Mouse (Mus musculus): Measurements from ENCODE around the gene Ifitm10.
"Not testable (repeated sequence)": the region's sequence is repeated elsewhere in the genome, so short reads cannot be mapped to it uniquely, and the experiment has no call there.

The Ifitm10 gene

GRCm38 (mm10) chr7:142368856-142369255, 4.7 kb downstream of the Ifitm10 start:
- no peak for DNase-seq (ENCODE audit: low spot score in 2 of 2)

- no peak for DNase-seq (ENCODE audit: low spot score in 2 of 2)
These were observed 10.4 kb downstream of the Ifitm10 start for GRCm38 (mm10) chr7:142363107-142363506.

DNA sequence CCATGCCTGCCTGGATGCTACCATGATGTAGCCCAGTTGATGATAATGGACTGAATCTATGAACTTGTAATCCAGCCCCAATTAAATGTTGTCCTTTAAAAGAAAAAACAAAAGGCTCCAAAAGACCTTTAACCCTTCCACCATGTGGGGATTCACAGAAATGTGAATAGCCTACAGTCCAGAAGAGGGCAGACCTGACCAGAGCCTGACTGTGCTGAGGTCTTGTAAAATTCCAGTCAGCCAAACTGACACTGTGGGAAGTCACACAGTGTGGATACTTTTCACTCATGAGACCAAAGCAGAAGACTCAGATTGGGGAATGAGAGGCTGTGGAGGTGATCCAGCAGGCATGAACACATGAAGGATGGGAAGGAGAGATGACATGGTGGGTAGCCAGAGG, 12.8 kb downstream of the Ifitm10 start:
- no peak for DNase-seq (ENCODE audit: low spot score in 2 of 2)

DNA sequence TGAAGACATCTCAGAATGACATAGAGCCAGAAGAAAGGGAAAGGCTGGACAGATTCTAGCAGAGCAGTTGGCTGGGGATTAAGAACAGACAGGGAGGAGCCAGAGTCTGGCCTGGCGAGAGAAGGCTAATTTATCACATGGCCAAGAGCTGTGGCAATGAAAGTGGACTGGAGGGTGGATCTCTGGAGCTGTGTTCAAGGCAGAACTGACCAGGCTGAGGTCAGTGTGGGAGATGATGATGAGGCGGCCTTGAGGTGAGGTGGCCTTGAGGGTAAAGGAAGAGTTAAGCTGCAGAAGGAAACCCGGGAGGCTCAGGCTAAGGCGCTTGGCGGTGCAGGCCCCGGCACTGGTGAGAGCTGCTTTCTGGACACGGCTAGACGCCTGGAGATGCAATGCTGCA, 14.4 kb downstream of the Ifitm10 start:
- no peak for DNase-seq (ENCODE audit: low spot score in 2 of 2)

DNA sequence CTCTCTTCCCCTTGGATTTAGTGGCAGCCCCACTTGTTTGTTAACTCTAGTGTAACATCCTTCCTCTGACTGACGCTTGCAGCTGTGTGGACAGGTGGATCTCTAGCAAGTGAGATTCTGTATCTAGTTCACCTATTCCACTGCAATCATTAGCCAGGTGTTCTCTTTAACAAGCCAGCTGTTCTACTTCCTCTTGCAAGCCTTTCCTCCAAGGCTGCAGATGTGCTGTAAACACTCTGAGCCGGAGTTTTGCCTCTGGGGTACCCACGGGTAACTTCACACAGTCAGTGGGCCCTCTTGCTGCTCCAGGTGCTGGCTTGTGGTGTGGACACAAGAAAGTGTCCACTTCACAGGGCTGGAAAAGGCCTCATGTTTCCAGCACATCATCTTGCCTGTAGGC, 16.0 kb downstream of the Ifitm10 start:
- DNase-seq (ENCODE audit: low spot score in 2 of 2) = no peak

DNA sequence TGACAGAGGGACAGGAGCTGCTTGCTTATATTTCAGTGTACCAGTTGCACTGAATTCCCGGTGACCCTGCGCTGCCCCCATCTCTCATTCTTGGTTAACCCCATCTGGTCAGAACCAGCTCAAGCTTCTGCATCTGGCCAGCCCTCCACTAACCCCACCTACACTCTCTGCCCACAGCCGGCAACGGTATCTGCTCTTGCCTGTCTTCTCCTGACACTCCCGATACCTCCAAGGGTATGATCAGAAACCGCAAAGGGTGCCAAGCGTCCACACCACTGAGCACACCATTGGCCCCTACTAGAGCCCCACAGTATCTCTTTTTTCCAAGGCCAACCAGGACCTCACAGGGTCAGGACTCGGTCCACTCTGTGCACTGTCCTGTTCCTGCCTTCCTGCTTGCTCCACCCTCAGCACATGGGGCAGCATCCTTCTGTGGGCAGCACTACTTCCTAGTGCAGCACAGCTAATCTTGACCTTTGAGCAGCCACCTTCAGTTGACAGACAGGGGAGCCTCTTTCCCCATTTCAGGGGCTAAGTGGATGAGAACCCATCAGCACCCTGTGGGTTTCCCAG, 18.8 kb downstream of the Ifitm10 start:
- no peak for DNase-seq (ENCODE audit: low spot score in 2 of 2)

DNA sequence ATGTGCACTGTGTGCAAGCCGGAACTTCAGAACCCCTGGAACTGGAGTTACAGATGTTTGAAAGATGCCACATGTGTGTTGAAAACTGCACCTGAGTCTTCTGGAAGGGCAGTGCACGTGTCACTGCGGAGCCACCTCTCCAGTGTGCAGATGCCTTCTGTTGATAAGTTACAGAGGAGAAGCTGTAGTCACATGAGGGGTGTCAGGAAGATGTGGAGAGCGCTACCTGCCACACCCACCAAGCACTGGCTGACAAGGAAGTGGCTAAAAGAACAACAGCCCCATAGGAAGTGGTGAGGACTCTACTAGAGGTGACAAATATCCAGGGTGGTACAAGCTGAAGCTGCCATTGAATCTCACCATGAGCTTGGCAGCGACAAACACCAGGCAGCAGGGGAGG, 19.7 kb downstream of the Ifitm10 start:
- DNase-seq (ENCODE audit: low spot score in 2 of 2) = no peak

GRCm38 (mm10) chr7:142351569-142351968, 22.0 kb downstream of the Ifitm10 start:
- DNase-seq (ENCODE audit: low spot score in 2 of 2) = no peak

DNA sequence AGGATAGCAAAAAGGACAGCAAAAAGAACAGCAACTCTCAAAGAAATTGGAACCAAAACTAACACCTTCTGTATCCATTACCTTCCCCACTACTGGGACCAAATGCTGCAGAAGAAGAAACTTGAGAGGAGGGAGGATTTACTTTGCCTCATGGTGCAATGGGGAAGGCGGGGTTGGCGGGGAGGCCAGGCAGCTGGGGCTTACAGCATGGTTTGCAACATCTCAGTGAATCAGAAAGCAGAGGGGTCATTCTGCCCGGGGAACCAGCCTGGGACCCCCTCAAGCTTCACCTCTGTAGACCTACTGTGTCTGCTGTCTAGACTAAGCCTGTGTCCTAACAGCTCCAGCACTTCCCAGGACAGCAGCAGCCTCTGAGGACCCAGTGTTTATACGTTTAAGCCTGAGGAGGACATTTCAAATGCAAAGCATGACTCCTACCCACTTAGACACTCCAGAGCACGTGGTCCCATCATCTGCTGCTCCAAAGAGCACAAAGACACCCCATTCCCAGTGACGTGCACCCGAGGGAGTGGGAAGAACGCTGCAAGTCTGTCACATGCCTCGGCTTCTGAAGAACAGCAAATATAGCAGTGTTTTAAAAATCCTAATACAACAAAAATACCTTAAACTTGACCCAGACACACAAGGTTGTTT, 24.1 kb downstream of the Ifitm10 start:
- DNase-seq (ENCODE audit: low spot score in 2 of 2) = peak; percentile 50 to 82

- no peak for DNase-seq (ENCODE audit: low spot score in 2 of 2)
These were observed 26.0 kb downstream of the Ifitm10 start for GRCm38 (mm10) chr7:142347542-142347941.

- no peak for DNase-seq (ENCODE audit: low spot score in 2 of 2)
These were observed 31.3 kb downstream of the Ifitm10 start for GRCm38 (mm10) chr7:142342247-142342640.

GRCm38 (mm10) chr7:142341564-142342246, 31.8 kb downstream of the Ifitm10 start:
- no peak for DNase-seq (ENCODE audit: low spot score in 2 of 2)

DNA sequence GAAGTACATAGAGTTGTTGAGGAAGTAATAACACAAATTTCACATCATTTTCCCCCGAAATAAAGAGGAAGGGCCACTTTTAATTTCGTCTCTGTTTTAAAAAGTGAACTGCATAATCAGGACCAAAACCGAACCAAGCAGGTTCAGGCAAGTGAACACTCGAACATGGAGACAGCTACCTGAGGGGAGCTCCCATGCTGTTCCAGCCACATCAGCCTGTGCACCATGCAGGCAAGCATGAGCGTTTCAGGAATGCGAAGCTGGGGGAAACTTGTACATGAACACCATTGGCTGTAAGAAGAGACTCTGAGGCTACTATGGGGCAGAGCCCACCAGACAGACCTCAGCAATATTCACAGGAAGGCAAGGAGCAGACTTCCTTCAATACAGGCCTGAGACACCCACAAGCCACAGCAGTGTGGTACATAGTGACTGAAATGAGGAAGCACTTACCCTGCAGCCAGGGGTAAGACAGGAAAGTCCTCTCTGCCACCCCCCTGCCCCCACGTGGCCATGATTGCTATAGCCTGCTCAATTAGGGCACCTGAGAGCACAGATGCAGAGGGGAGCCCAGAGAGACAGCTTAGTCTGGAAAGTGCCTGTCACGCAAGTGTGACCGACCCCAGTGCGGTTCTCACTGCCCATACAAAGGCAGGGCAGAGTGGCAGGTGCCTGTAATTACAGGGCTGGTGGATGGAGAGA, 33.1 kb downstream of the Ifitm10 start:
- DNase-seq (ENCODE audit: low spot score in 2 of 2) = no peak

DNA sequence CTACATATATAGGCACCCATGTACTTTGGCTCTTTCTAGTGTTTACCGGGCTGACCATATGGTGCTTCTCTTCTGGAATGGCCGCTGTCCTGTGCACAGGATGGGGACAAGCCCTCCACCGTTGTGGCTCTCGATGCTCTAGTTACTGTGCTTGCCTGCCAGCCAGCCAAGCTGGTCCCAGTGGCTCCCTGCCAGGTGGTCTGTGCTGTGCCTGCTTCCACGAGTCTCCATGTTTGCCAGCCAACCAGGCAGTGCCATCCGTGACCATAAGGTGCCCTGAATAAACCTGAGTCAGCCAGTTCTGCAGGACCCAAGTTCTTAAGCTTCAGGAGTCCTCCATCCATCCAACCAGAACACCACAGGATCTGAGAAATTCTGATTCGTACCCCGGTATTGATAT, 38.4 kb downstream of the Ifitm10 start:
- no peak for DNase-seq (ENCODE audit: low spot score in 2 of 2)

DNA sequence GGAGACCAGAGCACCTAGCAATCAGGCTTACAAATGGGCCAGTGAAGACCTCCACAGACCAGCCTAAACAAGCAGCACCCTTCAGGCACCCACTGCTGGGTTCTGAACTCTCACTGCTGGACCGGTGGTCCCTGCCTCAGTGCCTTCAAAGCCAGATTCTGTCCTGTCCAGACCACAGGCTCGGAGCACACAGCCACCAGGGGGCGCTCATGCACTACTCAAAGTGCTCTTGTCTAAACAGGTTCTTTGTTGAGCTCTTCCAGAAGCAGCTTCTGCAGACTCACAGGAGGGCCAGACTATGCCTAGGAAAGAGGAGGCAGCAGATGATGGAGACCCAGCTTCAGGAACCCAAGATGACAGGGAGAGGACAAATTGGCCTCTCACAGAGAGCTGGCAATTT, 39.3 kb downstream of the Ifitm10 start:
- DNase-seq (ENCODE audit: low spot score in 2 of 2) = peak; percentile 77 to 80

DNA sequence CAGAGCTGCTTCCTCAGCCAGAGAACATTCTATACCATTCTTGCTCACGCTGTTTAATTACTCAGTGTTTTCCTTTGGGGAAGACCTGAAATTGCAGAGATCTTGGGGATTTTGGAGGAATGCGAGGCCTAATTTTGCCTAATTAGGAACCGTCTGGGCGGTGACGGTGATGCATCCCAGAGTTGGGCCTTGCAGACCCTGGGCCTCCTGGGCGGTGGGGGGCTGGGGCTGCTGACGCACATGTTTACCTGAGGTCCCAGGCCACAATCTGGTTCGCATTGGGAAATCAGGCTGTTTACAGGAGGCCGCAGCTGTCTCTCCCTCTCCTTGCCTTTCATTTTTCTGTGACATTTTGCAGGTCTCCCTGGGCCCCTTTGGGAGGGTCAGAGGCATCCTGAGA, 40.8 kb downstream of the Ifitm10 start:
- not testable (repeated sequence) for DNase-seq (ENCODE audit: low spot score in 2 of 2)

GRCm38 (mm10) chr7:142331281-142331680, 42.3 kb downstream of the Ifitm10 start:
- no peak for DNase-seq (ENCODE audit: low spot score in 2 of 2)

DNA sequence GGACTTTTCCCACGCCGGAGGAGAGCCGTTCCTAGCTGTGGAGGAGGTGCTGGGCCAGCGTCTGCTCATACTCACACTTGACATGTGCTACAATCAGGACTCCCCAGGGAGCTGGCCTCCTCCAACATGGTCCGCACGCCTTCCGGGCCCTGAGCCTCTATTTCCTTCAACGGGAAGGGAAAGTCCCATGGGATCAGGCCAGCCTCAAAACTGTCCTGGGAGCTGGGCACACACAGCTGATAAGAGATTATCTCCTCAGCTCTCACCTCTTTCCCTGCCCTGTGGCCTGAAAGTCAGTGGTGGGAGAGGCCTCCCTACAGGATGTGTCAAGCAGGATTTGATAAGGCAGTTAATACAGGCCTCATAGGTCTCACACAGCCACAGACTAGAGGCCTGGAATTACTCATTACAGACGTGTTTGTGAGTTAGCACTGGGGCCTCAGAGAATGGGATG, 43.3 kb downstream of the Ifitm10 start:
- no peak for DNase-seq (ENCODE audit: low spot score in 2 of 2)

DNA sequence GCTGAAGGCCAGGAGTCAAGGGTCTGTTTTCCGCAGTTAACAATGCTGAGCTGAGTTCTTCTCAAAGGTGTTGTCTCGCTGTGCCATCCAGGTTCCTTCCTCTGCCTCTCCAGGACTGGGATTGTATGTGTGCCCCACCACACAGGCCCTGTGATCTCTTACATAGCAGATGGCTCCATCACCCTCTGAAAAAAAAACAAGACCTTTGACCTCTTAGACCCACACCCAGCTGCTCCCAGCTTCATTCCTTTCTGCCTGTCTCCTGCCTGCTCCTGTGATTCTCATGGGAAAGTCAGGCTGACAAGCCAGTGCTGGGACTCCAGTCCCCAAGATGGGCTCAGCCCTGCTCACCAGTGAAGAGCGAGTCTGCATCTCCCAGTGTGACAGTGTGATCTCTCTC, 45.0 kb downstream of the Ifitm10 start:
- no peak for DNase-seq (ENCODE audit: low spot score in 2 of 2)

GRCm38 (mm10) chr7:142326714-142327445, 46.7 kb downstream of the Ifitm10 start:
- no peak for DNase-seq (ENCODE audit: low spot score in 2 of 2)

GRCm38 (mm10) chr7:142323396-142324117, 50.0 kb downstream of the Ifitm10 start:
- DNase-seq (ENCODE audit: low spot score in 2 of 2) = no peak

Data from right cerebral cortex, postnatal 36 days (tissue).